Mouse (Mus musculus) E14TG2a.4 (cell line): ENCODE data around the gene Wtip.

Experiments used
- CTCF ChIP-seq: conservative IDR thresholded peaks from 2 replicates; pipeline ENCODE4 v1.5.1; 2014; ENCODE audit warnings: low read length
- NANOG ChIP-seq: IDR thresholded peaks from 2 replicates; pipeline ENCODE4 v1.6.1; 2014; ENCODE audit warnings: borderline replicate concordance, low read length, mixed read lengths
- POU5F1 ChIP-seq: IDR thresholded peaks from 2 replicates; pipeline ENCODE4 v1.6.1; 2014; ENCODE audit warnings: low read length, borderline replicate concordance

GRCm38 (mm10) chr7:34166850-34167249 is 33.8 kb upstream of the Wtip start:
- TF ChIP-seq NANOG (no peak), CTCF (peak; percentile 90), POU5F1 (no peak)
